Mouse (Mus musculus): ENCODE measurements around the gene Slc35e4.
"Not testable (repeated sequence)": the region's sequence is repeated elsewhere in the genome, so short reads cannot be mapped to it uniquely, and the experiment has no call there.

Gene Slc35e4

DNA sequence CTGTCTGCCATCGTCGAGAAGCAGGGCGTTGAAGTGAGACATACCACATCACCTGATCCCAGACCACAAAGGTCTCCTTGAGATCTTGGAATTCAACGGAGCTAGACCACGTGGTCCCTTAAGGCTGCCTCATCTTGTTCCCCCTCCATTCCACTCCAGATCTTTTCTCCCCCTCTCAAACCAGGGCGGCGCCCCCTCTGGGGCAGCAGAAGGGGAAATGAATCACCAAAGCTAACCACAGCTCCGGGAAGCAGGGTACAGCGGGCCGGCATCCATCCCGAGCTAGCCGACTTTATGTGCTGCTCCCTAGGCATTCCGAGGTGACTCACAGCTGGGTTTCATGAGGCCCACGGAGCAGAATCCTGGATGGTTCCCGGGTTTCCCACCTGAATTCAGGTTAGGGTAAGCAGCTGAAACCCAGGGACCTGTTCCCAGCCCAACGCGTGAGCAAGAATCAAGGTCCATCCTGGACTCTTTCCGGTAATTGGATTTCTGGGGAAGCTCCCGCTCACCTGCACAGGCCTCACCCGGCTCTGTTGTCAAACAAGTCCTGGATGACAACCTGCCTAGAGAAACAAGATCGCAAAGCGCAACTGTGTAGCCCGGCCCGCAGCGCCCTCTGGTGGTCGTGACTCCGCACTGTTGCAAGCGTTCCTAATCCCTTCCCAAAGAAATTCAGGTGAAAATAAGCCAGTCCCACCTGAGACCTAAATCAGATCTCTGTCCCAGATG lies at the start of gene Slc35e4:
Slc35e4 (minus strand) TSS at position 556 of the 732 bp plus-strand sequence.
- peak; percentile 82 to 87 for DNase-seq (ENCODE audit: low spot score in 2 of 2)

DNA sequence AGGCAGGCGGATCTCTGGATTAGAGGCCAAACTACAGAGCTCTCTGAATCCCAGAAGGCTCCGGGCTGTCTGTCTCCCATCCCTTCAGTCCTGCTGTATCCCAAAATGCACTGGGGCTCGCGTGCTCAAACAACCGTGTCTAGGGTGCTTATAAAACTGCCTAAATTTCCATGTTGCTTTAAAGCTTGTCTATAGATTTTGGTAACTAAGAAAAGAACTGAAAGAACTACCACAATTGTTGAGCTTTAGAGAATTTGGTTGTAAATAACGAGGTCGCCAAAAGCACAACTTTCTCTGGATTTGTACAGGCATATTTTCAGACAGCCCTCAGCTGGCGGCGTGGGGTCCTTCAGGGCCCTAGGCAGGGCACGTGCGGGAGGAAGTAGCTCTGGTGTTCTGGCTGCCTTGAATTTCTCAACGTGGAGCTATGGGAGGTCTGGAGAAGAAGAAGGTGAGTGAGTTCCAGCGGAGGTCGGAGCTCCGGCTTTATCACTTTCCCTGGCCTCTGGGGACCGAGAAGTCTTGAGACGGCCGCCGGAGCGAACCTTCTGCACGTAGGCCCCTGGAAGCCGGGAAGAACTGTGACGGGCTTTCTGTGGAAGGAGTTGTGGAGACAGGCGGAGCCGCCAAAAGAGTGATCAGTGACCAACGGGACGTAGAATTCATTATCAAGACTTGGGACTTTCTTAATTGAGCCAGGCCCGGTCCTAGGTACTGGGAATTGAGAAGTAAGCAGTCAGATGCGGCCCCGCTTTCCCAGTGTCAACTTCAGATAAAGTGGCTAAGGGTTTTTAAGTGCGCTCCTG lies 49.3 kb upstream of the Slc35e4 start, which contains the start of gene Pes1:
Pes1 (plus strand) TSS at position 366 of the 806 bp plus-strand sequence.
- DNase-seq (ENCODE audit: low spot score in 2 of 2) = peak; percentile 83 to 84

DNA sequence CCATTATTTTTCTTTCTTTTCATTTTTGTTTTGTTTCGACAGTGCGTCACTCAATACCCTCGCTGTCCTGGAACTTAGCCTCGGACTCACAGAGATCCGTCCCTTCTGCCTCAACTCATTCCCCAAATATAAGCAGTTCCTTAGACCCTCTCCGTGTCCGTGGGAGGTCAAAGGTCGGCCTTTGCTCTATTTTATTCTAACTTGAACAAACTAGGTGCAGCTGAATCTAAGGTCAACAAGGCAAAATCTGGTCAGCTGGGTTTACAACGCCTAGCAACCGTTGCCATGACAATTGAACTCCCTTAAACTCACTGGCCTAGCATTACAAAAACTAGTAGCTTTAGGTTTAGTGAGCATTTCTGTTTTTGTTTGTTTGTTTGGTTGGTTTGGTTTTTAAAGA lies 48.7 kb upstream of the Slc35e4 start:
- peak in 1 of 2 experiments; percentile 47 for DNase-seq (ENCODE audit: low spot score in 2 of 2)

DNA sequence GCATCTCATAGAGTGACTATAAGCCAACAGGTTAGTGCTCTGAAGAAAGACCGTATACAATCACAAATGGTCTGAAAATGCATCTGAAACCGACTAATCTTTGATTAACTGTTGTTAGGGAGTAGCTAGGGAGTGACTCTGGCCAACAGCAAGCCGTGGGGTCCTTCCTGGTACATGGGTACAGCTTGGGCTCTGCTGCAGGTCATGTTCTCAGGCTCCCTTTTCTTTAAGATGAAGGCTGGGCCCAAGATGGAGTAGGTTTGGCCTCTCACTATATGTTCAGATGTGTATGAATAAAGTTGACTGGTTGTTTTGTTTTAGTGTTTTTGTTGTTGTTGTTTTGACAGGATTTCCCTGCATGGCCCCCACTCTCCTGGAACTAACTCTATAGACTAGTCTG lies 47.3 kb upstream of the Slc35e4 start:
- DNase-seq (ENCODE audit: low spot score in 2 of 2) = peak in 1 of 2 experiments; percentile 11

DNA sequence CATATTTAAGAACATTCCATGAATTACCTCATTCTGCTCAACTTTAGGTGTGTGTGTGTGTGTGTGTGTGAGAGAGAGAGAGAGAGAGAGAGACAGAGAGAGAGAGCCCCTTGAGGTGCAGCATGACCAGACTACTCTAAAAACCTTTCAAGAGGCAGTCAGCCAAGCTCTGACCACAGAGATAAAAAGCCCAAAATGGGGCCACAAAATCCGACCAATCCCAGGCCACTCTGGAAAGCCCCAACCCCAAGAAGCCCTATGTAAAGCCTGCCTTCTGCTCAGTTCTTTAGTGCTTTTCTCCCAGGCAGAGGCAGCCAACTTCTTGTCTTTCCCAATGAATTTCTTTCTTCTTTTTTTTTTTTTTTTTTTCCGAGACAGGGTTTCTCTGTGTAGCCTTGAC lies 46.4 kb upstream of the Slc35e4 start:
- no peak for DNase-seq (ENCODE audit: low spot score in 2 of 2)

DNA sequence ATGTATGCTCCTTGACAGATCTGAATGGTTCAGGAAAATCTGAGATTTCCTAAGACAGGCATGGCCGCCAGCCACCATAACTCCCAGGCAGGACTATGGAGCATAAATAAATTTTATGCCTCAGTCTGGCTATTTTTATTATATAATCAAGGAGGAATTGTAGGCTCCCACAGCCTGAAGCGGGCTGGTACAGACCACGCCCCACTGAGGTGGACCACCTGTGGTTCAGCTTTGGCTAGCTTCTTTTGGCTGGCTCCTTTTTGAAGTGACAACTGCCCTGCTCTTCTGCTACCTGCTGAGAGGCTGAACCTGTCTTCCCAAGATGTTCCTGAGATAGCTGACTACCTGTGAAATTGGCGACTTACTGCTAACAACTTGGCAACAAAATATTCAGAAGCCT lies 40.9 kb upstream of the Slc35e4 start:
- DNase-seq (ENCODE audit: low spot score in 2 of 2) = peak in 1 of 2 experiments; percentile 7

DNA sequence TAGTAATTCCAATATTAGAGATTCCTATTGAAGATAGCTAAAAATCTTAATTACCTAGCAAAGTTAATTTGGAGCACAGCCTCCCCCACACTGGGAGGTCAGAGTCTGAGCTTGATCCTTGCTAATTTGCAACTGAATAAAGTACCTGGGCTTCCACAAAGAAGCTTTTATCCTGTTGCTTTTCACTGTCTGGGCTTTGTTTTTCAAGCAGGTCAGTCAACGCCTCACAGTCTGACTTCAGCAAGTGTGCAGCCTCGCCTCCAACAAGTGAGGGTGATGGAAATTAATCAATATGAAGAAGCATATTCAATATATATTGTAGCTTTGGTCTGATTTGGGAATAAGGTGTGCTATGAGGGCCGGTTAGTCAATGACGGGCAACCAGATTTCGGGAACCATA lies 40.4 kb upstream of the Slc35e4 start:
- not testable (repeated sequence) for DNase-seq (ENCODE audit: low spot score in 2 of 2)

DNA sequence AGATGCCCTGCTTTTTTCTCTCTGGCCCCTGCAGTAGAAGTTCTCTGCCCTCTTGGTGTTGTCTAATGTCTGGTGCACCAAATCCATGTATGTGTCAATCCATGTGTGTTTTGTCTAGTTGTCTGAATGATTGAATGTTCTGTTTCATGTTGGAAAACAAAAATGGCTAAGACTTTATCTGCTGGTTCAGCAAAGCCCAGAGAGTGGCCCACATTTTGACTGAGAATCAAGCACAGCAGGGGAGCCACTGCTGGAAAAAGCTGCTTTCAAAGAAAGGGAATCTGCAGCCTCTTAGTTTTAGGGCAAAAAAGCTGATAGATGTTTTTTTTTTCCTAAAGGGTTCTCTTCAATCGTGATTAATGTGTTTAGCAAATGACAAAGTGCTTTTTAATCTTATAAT lies 31.9 kb upstream of the Slc35e4 start:
- peak in 1 of 2 experiments; percentile 2 for DNase-seq (ENCODE audit: low spot score in 2 of 2)

DNA sequence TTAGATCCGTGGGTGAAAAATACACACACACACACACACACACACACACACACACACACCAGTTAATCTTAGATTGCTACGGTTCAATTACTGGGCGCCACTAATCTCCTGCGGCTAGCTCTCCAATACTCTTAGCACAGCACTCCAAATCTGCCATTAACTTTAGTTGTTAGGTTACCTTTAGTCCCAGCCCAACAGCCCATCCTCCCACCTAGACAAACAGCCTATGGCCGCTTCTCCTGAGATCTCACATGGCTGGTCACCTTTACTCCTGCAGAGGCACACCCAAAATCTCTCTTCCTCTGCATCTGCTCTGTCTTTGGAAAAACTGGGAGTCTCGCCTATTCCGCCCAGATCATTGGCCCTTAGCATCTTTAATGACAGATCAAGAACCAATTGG lies 26.9 kb upstream of the Slc35e4 start:
- peak in 1 of 2 experiments; percentile 2 for DNase-seq (ENCODE audit: low spot score in 2 of 2)

DNA sequence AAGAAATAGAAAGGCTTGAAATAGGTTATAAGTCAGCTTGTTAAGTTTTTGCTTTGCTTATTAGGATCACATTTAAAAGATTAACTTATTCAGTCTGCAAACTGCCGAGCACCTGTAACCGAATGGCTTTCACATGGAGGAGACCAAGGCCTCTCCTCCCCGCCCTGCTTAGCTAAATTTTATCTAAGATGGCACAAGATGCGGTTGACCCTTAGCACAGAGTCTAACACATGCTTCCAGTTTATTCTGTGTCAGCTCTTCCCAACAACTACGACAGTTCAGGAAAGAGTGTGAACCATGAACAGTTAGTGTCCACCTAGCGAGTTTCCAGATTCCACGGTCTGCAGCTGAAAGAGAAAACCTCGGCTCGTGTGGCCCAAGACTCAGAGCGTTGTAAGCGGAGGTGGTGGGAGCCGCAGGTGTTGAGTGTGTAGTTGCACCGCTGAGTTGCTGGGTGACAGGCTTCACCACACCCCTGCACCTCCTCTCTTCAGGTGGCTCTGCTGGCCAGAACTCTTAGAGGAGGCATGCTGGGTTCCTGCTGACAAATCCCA lies 22.9 kb upstream of the Slc35e4 start:
- peak in 1 of 2 experiments; percentile 13 for DNase-seq (ENCODE audit: low spot score in 2 of 2)

DNA sequence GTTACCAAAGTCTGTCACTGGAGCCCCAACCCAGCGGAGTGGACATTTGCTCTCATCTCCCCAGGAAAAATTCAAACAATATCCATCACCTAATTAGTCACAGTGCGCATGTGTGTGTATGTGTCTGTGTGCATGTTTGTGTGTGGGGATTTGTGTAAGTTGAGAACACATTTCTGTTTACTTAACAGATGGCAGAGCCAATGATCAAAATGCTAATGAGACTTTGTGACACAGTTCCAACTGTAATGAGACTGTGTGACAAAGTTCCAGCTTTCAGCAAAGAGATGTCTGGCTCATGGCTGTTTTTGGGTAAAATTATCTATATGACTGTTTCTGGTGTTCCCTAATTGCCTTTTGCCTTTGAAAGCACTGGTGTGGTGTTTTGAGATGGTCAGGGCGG lies 21.9 kb upstream of the Slc35e4 start:
- peak in 1 of 2 experiments; percentile 14 for DNase-seq (ENCODE audit: low spot score in 2 of 2)

DNA sequence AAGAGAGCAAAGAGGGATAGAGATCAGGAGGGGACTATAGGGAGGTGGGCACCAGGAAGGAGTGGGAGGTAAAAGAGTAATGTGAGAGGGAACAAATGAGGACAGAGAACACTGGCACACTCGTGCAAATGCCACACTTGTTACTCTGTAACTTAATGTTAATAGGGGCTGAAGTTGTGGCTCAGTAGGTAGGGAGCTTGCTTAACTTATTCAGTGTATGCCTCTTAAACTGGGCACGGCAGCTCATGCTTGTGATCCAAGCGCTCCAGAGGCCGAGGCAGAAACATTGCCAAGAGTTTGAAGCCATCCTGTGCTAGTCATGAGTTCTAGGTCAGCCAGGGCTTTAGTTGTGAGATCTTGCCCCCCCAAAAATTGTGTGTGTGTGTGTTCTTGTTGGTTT lies 20.7 kb upstream of the Slc35e4 start:
- peak in 1 of 2 experiments; percentile 13 for DNase-seq (ENCODE audit: low spot score in 2 of 2)

DNA sequence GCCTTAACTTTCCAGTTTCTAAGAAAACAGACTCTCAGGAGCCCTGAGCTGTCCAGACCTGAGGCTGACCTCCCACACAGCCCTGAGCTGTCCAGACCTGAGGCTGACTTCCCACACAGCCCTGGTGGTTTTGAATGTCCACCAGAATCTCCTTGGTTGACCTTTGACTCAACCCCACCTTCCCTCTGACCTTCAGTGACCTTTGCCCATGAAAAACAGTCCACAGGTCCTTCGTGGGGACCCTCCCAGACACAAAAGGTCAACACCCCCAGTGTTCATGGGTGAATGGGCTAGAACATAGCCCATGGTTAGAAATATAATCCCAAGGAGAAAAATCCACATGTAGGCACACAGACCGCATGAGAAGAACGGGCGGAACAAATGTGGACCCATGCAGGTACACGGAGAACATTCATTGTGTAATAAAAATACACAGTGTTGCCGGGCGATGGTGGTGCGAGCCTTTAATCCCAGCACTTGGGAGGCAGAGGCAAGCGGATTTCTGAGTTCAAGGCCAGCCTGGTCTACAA lies 19.4 kb upstream of the Slc35e4 start:
- DNase-seq (ENCODE audit: low spot score in 2 of 2) = peak in 1 of 2 experiments; percentile 15

DNA sequence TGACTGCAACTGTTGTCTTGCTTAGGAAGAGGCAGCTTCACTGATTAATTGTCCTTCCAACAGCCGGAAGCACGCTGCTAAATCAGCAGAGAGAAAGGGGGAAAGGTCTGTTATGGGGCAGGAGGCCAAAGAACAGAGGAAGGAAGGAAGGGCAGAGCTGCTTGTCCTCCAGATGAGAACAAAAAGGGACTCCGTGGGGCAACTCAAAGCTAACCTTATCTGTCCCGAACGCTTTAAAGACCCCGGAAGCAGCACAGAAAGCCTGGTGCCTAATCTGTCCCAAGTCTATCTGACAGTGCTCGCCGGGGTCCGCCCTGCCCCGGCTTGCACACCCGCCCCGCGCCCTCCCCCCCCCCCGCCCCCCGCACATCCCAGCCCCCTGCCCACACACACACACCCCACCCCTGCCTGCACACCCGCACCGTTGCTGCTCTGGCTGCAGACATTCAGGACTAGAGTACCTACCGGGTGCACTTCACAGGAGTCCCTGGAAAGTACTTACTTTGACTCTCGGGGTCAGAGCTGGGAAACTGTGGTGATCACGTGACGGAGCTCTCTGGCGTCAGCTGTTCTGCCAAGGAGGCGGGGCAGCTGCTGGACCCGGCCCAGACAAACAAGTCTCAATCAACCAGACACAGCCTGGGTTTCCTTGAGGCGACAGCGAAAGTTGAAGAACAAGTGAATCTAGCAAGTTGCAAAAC lies 17.2 kb upstream of the Slc35e4 start, which contains the start of gene Tcn2:
Tcn2 (minus strand) TSS at position 649 of the 701 bp plus-strand sequence.
- DNase-seq (ENCODE audit: low spot score in 2 of 2) = peak; percentile 82

DNA sequence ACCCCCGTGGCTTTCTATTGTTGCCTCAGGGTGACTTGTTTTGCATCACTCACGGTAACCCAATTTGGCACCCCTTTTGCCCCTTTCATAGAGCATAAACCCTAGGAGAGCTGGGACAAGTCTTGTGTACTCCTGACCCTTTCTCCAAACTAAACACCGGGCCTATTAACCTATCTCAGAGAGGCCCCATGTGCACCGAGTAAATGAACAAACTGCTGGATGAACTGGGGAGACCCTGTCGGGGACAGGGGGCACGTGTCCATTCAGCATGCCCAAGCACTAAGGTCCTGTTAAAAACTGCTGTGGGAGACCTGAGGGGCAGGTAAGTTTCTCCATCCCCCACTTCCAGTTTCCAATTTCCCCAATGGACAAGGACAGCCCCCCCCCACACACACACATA lies 16.5 kb upstream of the Slc35e4 start:
- DNase-seq (ENCODE audit: low spot score in 2 of 2) = peak in 1 of 2 experiments; percentile 8

DNA sequence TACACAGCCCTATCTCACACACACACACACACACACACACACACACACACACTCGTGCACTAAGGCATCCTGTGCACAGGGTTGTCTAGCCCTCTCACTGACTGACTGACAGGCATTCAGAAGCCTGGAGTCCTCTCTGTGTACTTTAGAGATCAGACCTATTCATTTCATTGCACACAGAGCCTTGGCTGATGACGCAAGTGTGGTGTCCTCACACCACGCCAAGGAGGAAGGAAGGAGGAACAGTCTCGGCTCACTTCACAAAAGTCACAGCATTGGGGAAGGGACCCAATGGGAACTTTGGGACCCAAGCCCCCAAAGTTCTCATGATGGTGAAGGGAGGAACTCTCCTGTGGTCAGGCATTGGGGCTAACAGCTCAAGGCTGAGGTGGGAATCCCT lies 15.6 kb upstream of the Slc35e4 start:
- peak in 1 of 2 experiments; percentile 13 for DNase-seq (ENCODE audit: low spot score in 2 of 2)

DNA sequence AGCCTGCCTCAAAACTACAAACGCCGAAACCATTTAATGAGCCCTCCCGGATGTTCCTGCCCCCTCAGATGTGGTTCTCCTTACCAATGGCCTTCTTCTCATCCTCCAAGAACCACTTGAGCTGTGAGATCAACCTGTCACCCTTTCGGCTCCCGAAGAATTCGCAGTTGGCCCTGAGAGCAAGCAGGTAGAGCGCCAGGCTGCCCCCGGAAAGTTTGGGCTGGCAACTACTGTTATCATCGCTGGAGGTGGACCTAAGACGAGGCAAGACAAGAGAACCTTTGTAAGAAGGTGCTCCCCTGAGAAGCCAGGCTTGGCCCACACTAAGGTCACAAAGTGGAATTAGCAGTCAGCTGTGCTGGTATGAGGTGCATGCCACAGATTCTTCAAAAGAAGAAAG lies 11.5 kb upstream of the Slc35e4 start:
- DNase-seq (ENCODE audit: low spot score in 2 of 2) = peak; percentile 12

DNA sequence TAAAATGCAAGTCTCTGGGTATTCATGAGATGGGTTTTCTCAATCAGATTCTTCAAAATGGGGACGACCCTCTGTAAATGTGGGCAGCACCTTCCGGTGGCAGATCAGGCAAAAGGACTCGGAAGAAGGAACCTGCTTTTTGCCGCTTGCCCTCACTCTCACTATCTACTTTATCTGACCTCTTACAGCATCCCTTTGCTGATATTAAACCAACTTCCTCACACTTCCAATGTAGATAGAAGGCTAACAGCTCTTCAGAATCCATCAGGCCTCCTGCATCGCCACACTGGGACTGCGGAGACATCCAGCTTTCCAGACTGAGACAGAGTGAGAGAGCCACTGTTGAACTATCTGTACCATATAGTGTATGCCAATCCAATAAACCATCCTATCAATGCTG lies 8.3 kb upstream of the Slc35e4 start:
- DNase-seq (ENCODE audit: low spot score in 2 of 2) = no peak

DNA sequence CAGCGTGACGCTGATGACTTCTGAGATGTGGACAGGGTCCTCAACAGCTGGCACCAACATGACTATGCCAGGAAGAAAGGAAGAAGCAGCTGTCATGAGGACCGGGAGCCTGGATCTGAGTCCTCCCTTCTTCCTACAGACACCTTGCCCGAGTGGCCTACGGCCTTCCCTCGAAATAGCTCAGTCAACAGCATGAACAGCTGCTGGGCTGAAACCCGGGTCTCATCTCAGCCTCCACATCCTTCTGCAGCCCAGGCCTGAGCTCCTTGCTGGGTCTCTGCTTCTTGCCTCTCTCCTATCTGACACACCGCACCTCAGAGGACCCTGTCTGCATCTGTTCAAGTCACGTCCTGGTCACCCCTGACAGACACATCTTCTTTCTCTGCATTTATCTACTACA lies 7.7 kb upstream of the Slc35e4 start:
- no peak for DNase-seq (ENCODE audit: low spot score in 2 of 2)

DNA sequence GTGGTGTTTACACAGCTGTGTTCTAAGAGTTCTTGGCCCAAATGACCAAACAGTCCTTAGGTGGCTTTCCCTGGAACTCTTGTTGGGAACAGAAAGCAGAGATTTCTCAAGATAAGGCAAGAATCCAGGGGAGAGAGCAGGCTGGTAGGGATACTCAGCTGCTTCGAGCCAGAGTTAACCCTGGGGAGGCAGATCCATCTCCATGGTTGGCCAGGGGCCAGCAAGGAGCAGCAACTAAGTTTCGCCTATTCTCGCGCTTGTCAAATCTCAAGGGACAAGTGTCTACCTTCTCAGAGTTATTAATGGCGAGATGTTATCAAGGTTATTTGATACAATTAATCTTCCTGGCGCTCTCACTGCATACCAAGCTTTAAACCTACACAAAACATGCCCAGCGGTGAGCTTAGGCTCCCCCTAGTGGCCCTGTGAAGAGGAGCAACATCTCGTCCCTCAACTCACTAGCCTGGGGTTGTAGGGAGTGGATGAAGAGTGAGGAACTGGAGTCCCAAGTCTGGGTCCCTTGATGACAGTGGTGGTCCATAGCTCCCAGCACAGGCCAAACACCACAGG lies 6.9 kb upstream of the Slc35e4 start:
- DNase-seq (ENCODE audit: low spot score in 2 of 2) = peak in 1 of 2 experiments; percentile 67

DNA sequence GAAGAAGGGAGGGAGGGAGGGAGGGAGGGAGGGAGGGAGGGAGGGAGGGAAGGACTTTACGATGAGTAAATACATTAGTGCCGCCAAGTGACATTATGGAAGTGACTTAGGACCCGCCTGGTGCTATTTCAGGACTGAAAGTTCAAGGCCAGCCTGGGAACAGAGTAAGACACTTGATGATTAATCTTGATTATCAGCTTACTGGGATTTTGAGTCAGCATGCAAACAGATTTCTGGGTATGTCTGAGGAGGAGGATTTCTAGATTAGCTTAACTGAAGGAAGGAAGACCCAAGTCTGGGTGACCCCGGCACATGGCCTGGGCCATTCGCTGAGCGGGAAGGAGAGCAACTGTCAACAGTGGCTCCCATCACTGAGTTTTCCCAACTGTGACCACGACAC lies 6.0 kb upstream of the Slc35e4 start:
- no peak for DNase-seq (ENCODE audit: low spot score in 2 of 2)
